Mouse (Mus musculus) spleen, adult 2 months (tissue): Measurements from ENCODE around the gene Cmtm3.

Experiments used
- CTCF ChIP-seq: fragments of 200-500 bp; IDR thresholded peaks from 2 replicates; pipeline ENCODE4 v1.5.1; 2011; ENCODE audit warnings: mild to moderate bottlenecking, inconsistent platforms; ENCODE audit not compliant: insufficient read depth, insufficient read length, insufficient replicate concordance; ENCODE audit errors: extremely low read depth
- POLR2A ChIP-seq: fragments of 200-500 bp; IDR thresholded peaks from 2 replicates; pipeline ENCODE4 v1.6.1; 2011; ENCODE audit warnings: low read depth, low read length, inconsistent platforms

GRCm38 (mm10) chr8:104393139-104393538, 53.9 kb downstream of the Cmtm3 start:
- no peak for TF ChIP-seq POLR2A
- TF ChIP-seq CTCF, result no peak
